Mouse (Mus musculus) spleen, embryonic (tissue): ENCODE data around the gene Usp25.

Experiments used
- CTCF ChIA-PET: fragments of 350-600 bp; sonication (Branson Sonifier 250); formaldehyde crosslinking; loops from one replicate; lab custom pipeline; 2022; lab: Charles Lee

Gene Usp25

DNA sequence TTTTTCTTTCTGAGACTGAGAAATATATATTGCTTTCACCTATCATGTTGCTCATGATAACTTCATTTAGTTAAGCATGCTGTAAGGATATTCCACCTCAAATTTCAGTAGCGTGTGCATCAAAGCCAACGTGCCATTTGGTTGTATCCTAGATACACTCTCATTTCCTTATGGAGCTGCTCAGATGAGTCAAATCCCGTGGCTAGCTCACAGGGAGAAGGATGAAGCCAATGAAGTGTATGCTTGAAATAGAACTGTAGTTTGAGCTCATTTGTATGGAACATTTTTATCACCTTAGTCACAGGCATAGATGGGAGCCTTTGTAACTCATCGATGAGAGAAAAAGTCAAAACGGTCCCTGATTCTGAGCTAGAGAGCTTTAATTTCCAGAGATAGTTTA, 20.8 kb downstream of the Usp25 start:
- CTCF ChIA-PET: no interaction called here

DNA sequence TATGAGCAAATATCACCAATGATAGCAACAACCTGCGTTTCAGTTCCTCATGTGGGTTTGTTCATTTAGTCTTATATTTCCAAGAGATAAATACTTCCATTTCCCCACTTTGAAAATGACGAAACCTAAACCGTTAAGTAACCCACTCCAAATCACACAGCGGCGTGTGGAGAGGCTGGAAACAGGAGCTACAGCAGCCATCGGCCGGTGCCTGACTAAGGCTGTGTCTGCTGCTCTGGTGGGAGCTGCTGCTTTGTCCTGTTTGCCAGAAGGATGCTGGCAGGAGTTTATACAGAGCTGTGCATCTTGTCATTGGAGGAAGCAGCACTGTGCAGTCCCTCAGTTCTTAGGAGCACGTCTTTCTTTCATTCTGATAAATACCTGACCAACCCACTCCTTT, 21.2 kb downstream of the Usp25 start:
- CTCF ChIA-PET: no interaction called here

DNA sequence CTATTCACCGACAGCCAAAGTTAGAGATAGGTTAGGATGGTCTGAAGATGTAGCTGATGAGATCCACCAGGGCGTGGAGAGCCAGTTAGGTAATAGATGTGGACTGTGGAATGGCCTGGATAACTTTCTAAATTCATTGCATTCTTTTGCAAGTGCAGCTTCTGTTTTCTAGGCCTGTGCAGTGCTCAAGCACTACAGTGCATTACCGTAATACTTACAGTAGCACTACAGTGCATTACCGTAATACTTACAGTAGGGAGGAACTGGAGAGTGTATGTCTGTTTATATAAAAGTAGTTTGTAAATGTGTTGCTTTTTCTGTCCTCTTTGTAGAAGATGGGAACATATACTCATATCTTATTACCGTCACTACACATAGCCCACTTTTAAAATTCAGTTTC, 28.1 kb downstream of the Usp25 start:
- CTCF ChIA-PET: no interaction called here

DNA sequence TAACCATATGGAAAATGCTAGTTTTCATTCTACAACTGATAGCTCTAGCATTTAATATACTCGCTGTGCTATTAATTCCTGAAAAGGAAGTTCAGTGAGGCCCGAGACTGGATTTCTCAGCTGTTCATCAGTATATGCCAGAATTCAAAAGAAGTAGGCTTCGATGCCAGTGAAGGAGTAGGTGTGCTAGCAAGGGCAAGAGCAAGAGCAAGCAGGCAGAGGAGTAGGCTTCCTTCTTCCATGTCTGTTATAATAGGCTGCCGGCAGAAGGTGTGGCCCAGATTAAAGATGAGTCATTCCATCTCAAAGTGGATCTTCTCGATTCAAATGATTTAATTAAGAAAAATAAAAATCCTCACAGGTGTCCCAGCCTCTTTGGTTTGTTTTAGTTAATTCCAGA, 30.0 kb downstream of the Usp25 start:
- CTCF ChIA-PET: no interaction called here

DNA sequence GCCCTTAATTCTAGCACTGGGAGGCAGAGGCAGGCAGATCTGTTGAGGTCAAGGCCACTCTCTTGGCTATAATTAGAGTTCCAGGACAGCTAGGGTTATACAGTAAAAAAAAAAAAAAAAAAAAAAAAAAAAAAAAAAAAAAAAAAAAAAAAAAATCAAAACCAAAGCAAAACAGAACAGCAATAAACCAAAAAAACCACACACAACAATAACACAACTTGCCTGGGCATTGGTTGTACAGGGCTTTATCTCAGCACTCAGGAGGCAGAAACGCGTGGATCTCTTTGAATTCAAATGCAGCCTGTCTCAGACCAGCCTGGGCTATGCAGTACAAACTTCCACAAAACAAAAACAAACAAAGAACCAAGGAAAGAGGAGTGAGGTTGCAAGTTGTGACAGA, 40.7 kb downstream of the Usp25 start:
- CTCF ChIA-PET: no interaction called here

DNA sequence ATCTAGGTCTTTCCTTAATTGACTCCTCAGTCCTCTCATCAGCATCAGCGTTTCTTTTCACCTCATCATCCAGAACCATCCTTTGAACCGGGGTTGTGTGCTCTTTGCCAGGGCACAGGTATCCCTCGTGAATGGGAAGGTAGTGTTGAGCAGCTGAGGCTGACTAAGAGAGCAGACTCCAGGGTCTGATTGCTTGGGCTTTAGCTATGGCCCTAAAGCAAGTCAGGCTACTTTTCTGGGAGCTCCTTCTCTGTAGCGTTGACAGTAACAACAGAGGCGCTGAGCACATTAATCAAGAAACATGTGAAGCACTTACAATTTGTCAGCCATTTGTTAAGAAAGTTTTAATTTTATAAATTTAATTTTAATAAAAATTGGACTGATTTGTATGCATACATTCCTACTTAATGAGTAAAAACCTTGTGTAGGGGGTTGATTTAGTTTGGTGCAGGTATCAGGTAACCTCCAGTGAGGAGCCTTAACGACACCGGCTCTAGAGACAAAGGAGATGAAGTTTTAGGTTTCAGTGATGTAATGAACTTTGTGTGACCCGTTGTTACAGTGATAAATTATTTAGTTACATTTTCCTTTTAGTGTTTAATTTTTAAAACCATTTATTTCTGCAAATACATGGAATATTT, 42.1 kb downstream of the Usp25 start:
- CTCF ChIA-PET: no interaction called here

DNA sequence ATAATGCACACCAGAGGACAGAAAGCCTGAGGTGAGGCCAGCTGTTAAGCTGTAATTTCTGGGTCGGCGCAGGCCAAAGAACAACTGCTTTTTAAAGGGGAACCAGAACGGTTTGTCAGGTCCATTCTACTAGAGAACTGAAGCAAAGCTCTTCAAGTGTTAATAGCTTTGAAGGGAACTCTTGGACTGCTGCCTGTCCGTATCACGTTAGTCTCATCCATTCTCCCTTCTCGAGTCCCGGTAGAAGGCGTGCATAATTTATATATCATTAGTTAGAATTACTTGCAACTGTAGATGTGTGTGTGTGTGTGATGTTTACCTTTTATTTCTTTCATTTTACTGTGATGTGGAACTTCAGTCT, 42.6 kb downstream of the Usp25 start:
- CTCF ChIA-PET: no interaction called here

DNA sequence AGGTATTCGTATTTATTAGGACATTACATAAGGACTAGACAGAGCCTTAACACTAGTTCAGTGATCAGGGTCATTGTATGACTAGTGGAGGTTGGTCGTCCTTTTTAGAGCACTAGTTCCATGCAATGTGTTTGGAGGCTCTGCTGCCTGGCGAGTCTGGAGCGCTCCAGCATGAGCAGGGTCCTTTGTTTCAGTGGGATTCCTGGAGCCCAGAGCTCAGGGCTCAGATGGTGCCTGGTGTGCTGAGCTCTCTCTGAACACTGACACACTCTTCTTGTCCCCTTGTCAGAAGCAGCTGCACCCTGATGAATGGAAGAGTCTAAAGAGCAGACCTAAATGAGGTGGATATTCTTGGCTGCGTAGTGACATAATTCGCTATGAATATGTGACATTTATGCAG, 45.1 kb downstream of the Usp25 start:
- CTCF ChIA-PET: interaction anchor here (0.6 kb wide), 2 partner anchors 53 to 138 kb away, joined by 3 read pairs; no protein-coding TSS in a partner anchor

DNA sequence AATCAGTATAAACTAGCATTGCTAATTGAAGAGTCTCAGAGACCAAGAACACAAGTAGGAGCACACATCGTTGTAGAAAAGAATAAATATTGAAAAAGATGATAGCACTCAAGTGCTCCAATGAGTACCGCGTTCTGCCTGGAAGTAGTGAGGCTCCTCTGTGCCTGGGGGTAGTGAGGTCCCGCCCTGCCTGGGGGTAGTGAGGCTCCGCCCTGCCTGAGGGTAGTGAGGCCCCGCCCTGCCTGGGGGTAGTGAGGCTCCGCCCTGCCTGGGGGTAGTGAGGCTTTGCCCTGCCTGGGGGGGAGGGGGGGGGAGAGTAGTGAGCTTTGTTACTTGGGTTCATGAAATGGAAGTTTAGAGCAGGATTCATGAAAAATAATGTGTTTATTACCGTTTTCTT, 46.7 kb downstream of the Usp25 start:
- CTCF ChIA-PET: interaction anchor here (0.6 kb wide), 1 partner anchor 40 kb away, joined by 24 read pairs; no protein-coding TSS in a partner anchor

DNA sequence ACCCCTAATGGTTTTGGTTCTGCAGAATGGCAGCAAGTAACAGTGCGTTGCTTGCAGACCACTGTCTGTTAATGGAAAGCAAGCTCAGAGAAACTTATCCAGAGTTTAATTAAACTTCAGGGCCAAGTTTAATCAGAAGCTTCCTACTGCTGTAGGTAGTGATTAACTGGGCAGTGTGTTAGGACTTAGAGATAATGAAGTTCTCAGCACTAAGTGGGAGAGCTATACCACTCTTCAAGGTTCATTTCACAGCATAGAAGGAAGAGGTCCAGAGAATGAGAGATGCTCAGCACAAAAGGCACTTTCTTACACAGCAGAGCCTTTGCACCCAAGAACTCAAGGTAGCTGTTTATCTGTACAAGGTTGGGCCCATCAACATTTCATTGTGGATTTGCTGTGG, 50.4 kb downstream of the Usp25 start:
- CTCF ChIA-PET: no interaction called here

DNA sequence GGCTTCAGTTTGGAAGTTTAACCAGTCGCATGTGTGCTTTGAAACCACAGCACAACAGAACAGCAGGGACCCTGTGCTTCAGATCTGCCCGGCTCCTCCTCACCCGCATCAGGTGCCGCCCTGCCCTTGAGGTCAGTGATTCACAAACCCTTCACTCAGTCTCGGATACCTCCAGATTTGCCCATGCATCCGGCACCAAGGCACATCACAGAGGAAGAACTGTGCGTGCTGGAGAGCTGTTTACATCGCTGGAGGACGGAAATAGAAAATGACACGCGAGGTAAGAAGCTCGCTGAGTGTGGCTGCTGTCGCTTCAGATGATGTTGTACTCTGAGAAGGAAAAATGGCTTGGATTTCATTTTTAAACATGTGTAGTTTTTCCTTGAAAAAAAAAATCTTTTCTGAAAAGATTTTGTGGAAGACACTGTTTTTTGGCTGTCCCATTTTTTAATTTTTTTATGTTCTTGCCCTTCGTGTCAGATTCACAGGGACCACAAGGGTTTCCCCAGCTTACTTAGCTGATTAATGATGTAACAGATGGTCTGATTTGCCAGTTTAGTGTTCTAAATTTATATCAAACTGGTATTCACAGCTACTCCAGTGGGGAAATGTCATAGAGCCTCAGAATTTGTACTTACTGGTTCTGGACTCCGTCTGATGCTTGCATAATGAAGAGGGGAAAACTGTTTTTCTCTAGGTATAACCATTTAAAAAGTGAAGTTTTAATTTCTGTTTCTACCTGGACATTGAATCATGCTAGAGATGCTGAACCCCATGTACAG, 63.6 kb downstream of the Usp25 start:
- CTCF ChIA-PET: no interaction called here

DNA sequence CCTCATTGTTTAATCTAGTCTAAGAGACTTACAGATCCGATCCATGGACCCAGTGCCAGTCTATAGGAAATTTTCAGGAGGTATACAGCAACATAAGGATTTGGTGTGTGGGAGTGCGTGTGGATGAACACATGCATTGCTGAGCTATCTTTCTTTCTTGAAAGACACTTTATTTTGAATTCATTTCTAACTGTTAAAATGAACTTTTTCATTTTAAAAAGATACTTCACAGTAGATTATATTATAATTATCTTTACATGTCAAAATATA, 64.2 kb downstream of the Usp25 start:
- CTCF ChIA-PET: no interaction called here

DNA sequence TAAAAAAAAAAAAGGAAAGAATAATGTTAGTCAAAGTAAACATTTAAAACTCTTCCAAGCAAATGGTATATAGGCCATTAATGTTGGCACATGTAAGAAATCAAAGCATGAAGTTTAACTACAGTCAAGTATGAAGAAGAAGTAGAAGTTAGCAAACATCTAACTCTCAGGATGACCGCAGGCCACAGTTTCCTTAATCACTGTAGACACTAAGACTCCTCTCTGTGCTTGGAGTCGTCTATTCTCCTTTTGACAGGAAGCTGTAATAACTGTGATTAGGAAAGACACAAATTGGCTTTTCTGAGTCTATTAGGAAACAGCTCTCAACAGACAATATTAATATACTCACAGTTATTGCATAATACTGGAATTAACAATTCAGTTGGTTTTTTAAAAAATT, 70.6 kb downstream of the Usp25 start:
- CTCF ChIA-PET: no interaction called here

DNA sequence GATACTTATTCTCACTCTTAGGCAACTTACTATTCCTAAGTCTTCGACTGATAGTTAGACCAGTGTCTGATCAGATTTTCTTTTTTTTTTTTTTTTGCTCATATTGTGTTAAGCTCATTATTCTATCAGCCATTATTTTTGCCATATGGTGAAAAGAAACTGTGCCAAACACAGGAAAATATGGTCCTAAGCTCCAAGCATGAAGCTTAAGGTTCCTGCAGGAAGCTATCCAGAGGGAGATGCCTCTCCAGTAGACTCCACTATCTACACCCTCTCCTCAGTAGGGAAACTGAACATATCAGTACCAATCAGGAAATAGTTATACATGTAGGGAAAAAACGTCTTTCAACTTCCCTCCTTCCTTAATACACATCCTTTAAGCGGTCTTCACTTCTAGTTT, 76.3 kb downstream of the Usp25 start:
- CTCF ChIA-PET: interaction anchor here (0.7 kb wide), 1 partner anchor 117 kb away, joined by 3 read pairs; no protein-coding TSS in a partner anchor

DNA sequence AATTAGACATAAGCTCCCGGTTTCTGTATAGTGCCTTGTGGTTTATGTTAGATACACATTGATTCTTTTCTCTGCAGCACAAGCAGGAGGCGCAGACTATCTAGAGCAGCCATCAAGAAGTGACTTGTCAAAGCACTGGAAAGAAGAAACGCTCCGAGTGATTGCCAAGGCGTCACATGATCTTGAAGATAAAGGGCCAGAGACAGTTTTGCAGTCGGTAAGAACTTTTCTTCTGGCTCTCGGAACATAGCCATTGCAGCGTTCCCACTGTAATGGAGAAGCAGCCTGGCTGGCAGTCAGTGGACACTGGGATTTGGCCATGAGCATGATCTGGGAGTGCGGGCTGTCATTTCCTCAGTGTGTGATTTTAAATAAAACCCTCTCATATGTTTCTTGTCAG, 80.0 kb downstream of the Usp25 start:
- CTCF ChIA-PET: no interaction called here

DNA sequence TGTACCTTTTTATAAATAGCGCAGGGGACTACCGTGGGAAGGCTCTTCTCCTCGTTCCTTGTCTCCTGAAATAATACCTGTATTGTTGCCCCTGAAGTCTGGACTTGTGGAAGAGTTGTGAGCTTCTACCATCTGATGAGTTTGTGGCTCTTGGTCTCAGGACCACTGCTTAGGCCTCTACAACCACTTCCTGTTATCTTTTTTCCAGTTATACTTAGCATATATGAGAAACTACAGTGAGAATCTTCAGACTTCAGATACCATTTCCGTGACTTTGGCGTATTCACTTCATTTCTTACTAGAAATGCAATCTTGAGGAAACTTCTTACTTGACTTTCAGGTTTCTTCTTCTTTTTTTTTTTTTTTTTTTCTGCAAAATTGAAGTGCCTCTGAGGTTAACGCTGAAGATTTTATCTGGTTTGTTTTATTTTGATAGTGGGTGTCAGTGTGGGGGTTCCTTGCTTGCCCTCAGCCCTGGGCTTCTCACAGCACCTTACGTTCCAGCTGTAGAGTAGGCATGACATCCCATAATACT, 81.6 kb downstream of the Usp25 start:
- CTCF ChIA-PET: no interaction called here

DNA sequence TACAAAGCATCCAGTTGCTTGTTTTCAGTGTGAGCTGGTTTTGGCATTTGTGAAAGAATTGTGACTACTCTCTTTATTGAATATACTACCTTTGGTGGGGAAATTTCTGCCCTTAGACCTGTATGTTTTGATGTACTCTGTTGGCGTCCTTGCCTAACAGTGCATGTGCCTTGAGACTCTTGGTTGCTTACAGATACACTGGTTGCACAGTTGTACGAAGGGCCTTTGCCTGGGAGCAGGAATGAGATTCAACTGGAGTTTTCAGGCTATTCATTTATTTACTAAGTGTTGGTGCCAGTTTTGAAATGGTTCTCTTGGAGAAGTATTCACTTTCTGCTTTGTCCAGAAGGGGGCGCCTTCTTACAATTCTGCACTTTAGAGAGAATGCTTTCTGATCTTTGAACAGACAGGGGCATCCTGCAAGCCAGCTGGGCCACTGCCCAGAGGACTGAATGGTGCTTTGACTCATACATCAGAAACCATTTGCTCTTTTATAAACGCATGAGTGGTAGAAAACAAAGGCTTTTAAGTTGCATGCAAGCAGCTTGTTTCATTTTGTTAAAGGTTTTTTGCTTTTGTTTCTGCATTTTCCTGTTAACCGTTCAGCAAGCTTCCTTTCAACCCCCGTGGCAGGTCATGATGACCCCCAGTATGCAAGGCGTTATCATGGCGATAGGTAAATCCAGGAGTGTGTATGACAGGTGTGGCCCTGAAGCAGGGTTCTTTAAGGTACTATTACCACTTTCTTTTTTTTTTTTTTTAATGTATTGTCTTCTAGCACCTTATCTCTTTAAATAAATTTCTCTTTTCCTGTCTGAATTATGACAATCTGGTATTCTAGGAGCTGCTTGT, 85.7 kb downstream of the Usp25 start:
- CTCF ChIA-PET: interaction anchor here (0.6 kb wide), 2 partner anchors 39 to 588 kb away, joined by 14 to 24 read pairs; no protein-coding TSS in a partner anchor

DNA sequence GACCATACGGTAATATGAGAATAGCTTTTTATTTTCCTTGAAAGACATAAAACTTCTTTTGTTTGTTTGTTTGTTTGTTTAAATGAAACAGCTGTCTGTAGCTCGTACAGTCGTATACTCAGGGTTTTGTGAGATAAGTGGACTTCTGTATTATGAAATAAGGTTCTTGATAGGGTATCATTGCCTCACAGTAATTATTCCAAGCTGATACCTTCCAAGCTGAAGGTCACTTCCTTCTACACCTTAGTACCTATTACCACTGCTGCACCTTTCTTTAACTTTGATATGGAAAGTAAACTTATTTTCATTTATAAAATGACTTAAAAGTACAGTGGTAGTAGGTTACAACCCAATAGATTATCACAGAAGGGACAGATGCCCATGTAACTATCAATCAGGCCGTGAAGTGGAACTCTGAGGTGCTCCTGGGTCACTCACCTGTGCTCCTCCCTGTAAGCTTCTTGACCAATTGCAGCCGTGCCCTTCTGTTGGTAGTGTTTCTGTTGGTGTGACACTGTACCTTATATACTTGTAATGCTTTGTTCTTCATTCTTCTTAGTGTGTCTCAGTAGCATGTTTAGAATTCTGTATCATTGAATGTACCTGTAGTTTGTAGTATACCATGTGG, 90.2 kb downstream of the Usp25 start:
- CTCF ChIA-PET: no interaction called here

DNA sequence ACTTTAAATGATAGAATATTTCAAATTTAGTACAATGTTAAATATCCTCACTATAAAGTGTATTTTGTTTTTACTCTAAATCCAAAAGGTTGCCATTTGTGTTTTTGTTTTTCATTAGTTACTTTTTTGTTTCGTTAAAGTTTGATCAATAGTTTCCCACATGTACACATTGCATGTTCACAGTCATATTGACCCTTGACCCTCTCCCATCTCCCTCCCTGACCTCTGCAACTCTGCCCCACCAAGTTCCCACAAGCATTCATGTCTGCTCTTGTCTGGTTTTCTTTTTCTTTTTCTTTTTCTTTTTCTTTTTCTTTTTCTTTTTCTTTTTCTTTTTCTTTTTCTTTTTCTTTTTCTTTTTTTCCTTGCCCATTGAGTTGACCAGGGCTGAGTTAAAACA, 97.8 kb downstream of the Usp25 start:
- CTCF ChIA-PET: interaction anchor here (0.7 kb wide), 1 partner anchor 53 kb away, joined by 3 read pairs; no protein-coding TSS in a partner anchor

DNA sequence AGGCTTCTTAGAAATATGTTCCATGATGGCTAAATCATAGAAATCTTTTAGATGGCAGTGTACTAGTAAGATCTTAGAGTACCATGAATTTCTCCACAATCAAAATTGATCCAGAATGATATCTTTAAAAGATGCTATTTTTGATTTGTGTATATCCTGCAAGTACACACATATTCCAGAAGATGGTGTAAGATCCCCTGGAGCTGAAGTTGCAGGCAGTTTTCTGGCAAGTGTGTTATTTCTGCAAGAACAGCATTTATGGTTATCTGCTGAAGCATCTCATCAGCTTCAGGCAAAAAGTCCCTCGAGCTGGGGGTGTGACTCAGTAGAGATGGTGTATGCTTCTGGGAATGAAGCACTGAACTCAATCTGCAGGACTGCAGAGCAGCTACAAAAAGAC, 112.4 kb downstream of the Usp25 start:
- CTCF ChIA-PET: no interaction called here

DNA sequence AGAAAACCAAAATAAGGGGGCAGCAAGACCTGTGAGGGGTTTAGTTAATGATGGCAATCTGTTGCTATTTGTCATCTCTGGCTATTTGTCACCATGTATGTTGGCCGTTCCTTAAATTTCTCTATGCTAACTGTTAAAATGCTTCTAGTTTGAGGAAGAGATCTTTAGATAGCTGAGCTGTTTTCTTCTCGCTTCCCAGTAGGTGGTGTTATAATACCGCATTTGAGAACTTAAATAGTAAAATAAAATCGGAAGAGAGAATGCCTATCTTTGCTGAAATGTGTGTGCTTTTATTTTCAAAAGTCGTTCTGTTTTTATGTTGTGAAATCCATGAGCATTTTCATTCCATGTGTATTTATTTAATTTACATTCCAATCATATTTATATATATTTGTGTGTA, 115.2 kb downstream of the Usp25 start:
- CTCF ChIA-PET: no interaction called here

DNA sequence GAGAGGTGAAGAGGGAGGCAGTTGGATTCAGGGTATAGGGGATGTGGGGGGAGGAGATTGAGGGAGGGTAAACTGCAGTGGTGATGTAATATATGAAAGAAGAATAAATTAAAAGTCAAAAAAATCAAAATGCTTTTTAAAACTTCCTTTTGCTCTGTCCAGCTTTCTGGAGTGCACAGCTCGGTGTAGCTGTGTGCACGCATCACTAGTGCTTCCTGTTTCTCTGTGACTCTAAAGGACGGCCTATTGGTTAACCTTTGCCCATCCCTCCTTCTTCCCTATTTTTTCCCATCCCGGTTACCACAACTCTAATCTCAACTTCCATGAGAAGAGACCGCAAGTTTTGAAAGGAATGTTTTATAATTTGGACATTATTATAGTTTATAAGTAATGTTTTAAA, 119.5 kb downstream of the Usp25 start:
- CTCF ChIA-PET: no interaction called here
